Mouse (Mus musculus) C2C12 (cell line): Measurements from ENCODE around the gene Hist4h4. TPM values are rescaled to one million over a fixed set of nuclear protein-coding genes. Genes with fewer than 3 reads are reported as not detected.

Source experiments
- H3K27me3 ChIP-seq: one replicate; pipeline ENCODE4 v1.6.1; 2011; ENCODE audit not compliant: control insufficient read depth, insufficient read depth, insufficient read length
- H3K36me3 ChIP-seq: one replicate; pipeline ENCODE4 v1.6.1; 2011; ENCODE audit not compliant: control insufficient read depth, insufficient read depth
- H3K4me3 ChIP-seq: one replicate; pipeline ENCODE4 v1.5.1; 2011; ENCODE audit warnings: mild to moderate bottlenecking, control low read depth; ENCODE audit not compliant: poor library complexity, insufficient read depth, severe bottlenecking
- H3K79me2 ChIP-seq: one replicate; pipeline ENCODE4 v1.6.1; 2011; ENCODE audit not compliant: control insufficient read depth, insufficient read depth
- H3K79me3 ChIP-seq: one replicate; pipeline ENCODE4 v1.6.1; 2011; ENCODE audit warnings: low read depth, control low read depth
- H3ac ChIP-seq: one replicate; pipeline ENCODE3; 2011; ENCODE audit warnings: low read depth; ENCODE audit not compliant: control insufficient read depth, insufficient read length
- CEBPB ChIP-seq: IDR thresholded peaks from one replicate; pipeline ENCODE4 v1.6.1; 2011; ENCODE audit warnings: low read depth, mild to moderate bottlenecking, control low read depth, moderate library complexity
- CTCF ChIP-seq: IDR thresholded peaks from one replicate; pipeline ENCODE4 v1.5.1; 2011; ENCODE audit not compliant: control insufficient read depth, insufficient read depth, insufficient read length
- FOSL1 ChIP-seq: IDR thresholded peaks from one replicate; pipeline ENCODE4 v1.8.0; 2011; ENCODE audit warnings: mild to moderate bottlenecking, low read length; ENCODE audit not compliant: poor library complexity, insufficient read depth, severe bottlenecking
- MAX ChIP-seq: IDR thresholded peaks from one replicate; pipeline ENCODE4 v1.6.1; 2011; ENCODE audit warnings: mild to moderate bottlenecking, control low read depth
- MYOD1 ChIP-seq: IDR thresholded peaks from one replicate; pipeline ENCODE4 v1.6.1; 2011; ENCODE audit warnings: low read depth; ENCODE audit not compliant: control insufficient read depth, insufficient read length
- MYOG ChIP-seq: IDR thresholded peaks from one replicate; pipeline ENCODE4 v1.6.1; 2011; ENCODE audit not compliant: control insufficient read depth, insufficient read length; ENCODE audit errors: extremely low read depth
- USF1 ChIP-seq: IDR thresholded peaks from one replicate; pipeline ENCODE4 v1.6.1; 2011; ENCODE audit warnings: low read depth, mild to moderate bottlenecking, control low read depth, moderate library complexity
- polyA plus RNA-seq: library from polyadenylated mRNA; unstranded; fragments of >200 nt; fragmentation: generic; extraction: Trizol; gene quantifications from one replicate; pipeline ENCODE4 v1.2.1, GENCODE M21; 2012; ENCODE audit warnings: missing spikeins

Hist4h4 gene
- polyA plus RNA-seq, 1 experiment = 0.80 TPM

DNA sequence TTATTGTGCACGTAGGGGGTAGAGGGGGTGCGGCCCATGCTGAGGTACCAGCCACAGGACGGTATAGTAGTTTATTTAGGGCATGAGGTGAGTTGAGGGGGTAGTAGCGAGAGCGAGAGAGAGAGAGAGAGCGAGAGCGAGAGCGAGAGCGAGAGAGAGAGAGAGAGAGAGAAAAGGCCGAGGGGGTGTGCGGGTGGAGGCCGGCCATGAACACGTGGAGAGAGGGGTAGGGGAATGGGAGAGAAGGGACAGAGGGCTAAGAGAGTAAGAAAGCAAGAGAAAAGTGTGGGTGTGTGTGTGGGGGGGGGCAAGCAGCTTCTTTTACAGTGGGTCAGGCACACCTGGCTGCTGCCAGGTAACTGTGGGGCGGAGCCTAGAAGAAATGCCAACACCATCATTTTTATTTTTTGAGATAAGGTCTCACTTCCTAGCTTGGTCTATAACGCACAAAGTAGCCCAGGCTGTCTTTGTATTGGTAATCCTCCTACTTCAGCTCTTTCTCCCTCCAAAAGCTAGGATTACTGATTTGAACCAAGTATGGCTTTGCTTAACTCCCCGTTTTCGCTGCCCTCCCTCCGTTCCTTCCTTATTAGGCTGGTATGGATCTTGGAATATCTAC is 3.3 kb upstream of the Hist4h4 start:
- no peaks in the 10 kb centered on the region for H3K27me3 ChIP-seq
- H3K4me3 ChIP-seq = no peak overlapping the region
- H3K79me2 ChIP-seq = peaks cover 33% of the 10 kb centered on the region
- H3K79me3 ChIP-seq = peaks cover 18% of the 10 kb centered on the region
- H3K36me3 ChIP-seq = peaks cover 24% of the 10 kb centered on the region
- TF ChIP-seq CTCF = no peak
- TF ChIP-seq MAX = no peak
- no peak for TF ChIP-seq FOSL1
- no peak for TF ChIP-seq MYOG
- no peak for TF ChIP-seq USF1
- no peak for TF ChIP-seq CEBPB
- TF ChIP-seq MYOD1 = no peak
- peak overlapping the region; percentile 24 for H3ac ChIP-seq

DNA sequence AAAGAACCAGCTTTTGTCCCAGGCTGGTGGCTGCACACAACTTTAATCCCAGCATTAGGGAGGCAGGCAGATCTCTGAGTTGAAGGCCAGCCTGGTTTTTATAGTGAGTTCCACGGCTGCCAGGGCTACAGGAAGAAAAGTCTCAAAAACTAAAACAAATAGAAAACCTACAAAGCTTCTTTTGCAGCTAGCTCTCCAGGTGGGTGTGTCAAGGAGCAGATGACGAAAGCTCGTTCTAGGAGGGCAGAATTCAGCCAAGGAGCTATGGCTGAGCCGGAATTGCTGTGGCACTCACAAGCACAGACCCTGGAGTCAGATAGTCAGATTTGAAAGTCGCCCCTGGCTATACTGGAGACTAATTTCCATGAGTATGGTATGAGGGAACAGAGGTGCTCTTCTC is 2.6 kb upstream of the Hist4h4 start:
- Histone ChIP-seq H3K79me3 (peaks cover 18% of the 10 kb centered on the region), H3K79me2 (peaks cover 33% of the 10 kb centered on the region), H3K4me3 (no peak overlapping the region), H3K27me3 (no peaks in the 10 kb centered on the region), H3ac (no peak overlapping the region), H3K36me3 (peaks cover 18% of the 10 kb centered on the region)
- no peak for TF ChIP-seq CTCF
- TF ChIP-seq MYOG = no peak
- TF ChIP-seq USF1 = no peak
- no peak for TF ChIP-seq MAX
- TF ChIP-seq MYOD1 = no peak
- TF ChIP-seq FOSL1 = no peak

DNA sequence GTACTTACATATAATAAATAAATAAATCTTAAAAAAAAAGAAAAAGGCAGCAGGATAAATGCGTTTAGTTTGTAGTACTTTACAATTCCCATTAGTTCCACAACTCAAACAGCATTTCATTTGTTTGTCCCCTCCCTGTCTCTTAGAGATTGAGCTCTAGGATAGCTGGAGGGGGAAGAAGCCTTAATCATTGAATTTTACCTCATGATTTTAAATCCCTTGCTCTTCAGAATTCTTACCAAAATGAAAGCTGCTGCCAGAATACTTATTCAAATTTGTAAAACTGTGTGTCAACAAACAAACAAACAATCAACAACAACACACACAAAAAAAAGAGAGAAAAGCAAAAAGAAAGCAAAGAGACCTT is 1.2 kb upstream of the Hist4h4 start:
- Histone ChIP-seq H3K27me3 (no peaks in the 10 kb centered on the region), H3K79me2 (peaks cover 23% of the 10 kb centered on the region), H3K79me3 (peaks cover 17% of the 10 kb centered on the region), H3ac (no peak overlapping the region), H3K4me3 (no peak overlapping the region), H3K36me3 (peaks cover 8% of the 10 kb centered on the region)
- TF ChIP-seq CTCF (no peak), FOSL1 (no peak), CEBPB (no peak), MAX (no peak), MYOD1 (no peak)

DNA sequence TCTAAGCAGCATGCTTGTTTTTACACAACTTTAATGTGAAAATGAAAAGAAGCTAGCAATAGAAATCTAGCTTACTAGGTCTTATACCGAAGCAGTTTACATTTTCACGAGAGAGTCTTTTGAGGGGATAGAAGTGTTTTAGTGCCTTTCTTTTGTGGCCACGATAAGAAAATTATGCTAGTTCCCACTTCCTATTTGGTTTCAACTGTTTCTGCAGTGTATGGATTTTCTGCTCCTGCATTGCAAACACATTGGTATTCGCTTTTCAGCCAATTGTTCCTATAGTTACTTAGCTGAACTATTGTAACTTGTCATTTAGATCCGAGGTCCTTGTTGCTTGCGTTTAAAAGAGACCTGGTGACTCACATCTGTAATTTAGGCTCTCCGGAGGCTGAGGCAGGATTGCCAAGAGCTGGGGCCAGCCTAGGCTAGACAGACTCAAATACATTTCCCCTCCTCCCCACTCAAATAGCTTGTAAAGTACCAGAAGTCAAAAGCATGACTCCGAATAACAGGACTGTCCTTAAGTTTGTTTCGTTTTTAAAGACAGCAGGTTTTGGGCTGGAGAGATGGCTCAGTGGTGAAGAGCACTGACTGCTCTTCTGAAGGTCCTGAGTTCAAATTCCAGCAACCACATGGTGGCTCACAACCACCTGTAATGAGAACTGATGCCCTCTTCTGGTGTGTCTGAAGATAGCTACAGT is 642 bp upstream of the Hist4h4 start:
- no peak overlapping the region for H3K4me3 ChIP-seq
- H3K79me2 ChIP-seq = peaks cover 17% of the 10 kb centered on the region
- TF ChIP-seq MAX (no peak), CTCF (no peak), FOSL1 (no peak), MYOD1 (no peak), USF1 (no peak), CEBPB (no peak), MYOG (no peak)
- peaks cover 11% of the 10 kb centered on the region for H3K79me3 ChIP-seq
- peaks cover 3% of the 10 kb centered on the region for H3K36me3 ChIP-seq
- H3K27me3 ChIP-seq = no peaks in the 10 kb centered on the region
- H3ac ChIP-seq = no peak overlapping the region

DNA sequence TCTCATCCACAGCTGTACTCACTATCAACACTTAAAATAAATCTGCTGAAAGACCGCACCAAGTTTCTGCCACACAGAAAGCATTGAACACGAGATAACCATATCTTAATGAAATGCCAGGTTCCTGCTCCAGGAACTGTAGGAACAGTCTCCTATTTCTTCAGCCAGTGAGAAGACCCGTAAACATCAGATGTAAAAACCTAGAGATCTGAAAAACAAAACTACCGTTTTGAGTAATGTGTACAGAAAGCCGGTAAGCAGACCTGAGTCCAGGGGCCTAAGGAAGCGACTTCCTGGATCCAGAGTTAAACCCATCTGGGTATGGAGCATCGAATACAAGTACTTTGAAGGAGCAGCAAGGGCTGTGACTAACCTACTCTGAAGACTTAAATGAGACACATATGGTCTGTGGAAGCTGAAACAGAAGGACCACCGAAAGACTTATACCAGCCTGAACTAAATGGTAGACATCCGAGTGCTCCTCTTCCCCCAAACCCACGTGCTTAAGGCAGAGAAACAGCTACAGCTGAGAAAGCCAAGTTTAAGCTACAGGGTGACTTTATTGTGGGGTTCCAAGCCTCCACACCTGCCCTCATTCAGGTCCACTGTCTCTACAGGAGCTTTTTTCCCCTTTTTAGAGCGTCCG is 999 bp downstream of the Hist4h4 start:
- Histone ChIP-seq H3K27me3 (no peaks in the 10 kb centered on the region), H3ac (peak overlapping the region; percentile 20), H3K79me2 (peaks cover 1% of the 10 kb centered on the region), H3K79me3 (no peaks in the 10 kb centered on the region), H3K4me3 (peak overlapping the region; percentile 31), H3K36me3 (no peaks in the 10 kb centered on the region)
- TF ChIP-seq CTCF = no peak
- TF ChIP-seq MAX = peak; percentile 49
